Mouse (Mus musculus): ENCODE results near the gene Siah3.
"Not testable (repeated sequence)": the region's sequence is repeated elsewhere in the genome, so short reads cannot be mapped to it uniquely, and the experiment has no call there.

Siah3 gene

DNA sequence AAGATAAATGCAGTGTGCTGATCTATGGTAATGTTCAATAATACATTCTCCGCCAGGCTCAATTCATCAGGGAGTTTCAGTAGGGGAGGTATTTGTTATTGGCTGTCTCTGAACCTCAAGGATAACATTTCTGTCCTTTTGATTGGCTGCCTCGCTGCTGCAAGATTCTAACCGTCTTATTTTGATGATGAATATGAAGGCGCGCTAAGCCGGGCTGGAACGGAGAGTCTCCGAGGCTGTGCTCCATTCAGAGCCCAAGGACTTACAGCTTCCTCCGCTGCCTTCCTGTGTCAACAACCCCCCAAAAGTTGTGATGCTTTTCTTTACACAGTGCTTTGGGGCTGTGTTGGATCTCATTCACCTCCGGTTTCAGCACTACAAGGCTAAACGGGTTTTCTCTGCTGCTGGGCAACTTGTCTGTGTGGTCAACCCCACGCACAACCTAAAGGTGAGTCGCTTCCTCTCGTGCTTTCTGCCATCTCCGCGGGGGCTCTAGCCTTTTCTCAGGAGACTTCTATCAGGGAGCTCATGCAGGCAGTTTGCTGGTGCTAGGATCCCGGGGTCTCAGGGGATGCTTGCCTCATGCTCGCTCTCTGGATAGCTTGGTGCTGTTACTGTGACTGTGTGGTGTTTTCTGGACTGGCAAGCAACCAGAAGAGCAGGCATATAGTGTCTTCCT lies at the start of gene Siah3:
Siah3 (plus strand) TSS at position 240 of the 679 bp plus-strand sequence.
- in situ Hi-C loops (cut with MboI), result no loop called here

- in situ Hi-C loops (cut with MboI), result no loop called here
These were observed 46.0 kb upstream of the Siah3 start for GRCm38 (mm10) chr14:75409772-75410171.

DNA sequence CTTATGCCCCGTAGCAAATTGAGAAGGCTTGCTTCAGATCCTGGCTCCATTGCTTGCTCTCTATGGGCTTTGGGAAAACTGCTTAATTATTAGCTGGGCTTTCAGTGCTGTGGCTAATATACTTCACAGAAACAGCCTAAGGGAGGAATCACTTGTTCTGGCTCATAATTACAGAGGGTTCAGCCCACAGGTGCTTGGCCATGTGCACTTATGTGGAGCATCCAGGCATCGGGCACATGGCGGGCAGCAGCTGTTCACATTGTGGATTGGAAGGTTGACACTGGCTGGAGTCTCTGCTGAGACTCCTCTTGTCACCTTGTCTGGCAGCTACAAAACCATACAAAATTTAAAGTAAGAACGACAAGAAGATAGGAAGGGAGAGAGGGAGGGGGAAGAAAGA lies 45.4 kb upstream of the Siah3 start:
- in situ Hi-C loops (cut with MboI), result no loop called here

GRCm38 (mm10) chr14:75418721-75419120 lies 37.1 kb upstream of the Siah3 start:
- in situ Hi-C loops (cut with MboI), result no loop called here

- in situ Hi-C loops (cut with MboI), result no loop called here
These were observed 35.9 kb upstream of the Siah3 start for GRCm38 (mm10) chr14:75419876-75420275.

GRCm38 (mm10) chr14:75420811-75421210 lies 35.0 kb upstream of the Siah3 start:
- in situ Hi-C loops (cut with MboI), result no loop called here

DNA sequence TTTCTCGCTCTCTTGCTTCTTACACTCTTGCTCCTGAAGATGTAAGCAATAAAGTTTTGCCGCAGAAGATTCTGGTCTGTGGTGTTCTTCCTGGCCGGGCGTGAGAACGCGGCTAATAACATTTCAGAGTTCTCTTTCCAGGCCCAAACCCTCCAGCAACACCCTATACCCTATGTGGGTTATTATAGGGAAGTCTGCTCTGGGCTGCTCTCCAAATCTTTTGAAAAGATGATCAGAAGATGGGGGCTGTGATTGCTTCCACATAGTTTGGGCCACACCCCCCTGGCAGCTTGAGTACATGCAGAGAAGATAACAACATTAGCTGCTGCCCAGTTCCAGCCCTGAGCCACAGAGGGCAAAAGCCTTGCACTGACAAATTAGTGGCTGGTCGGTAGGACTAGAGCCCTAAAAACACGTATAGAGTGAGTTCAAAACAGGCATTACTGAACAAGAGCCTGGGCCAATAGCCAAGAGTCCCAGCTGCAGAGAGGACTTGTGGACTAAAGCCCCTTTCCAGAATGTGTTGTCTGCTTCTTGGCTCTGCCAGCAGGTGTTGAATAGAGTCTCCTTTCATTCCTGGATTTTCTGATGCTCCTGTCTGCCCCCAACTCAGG lies 24.5 kb upstream of the Siah3 start:
- in situ Hi-C loops (cut with MboI), result no loop called here

GRCm38 (mm10) chr14:75432850-75433249 lies 22.9 kb upstream of the Siah3 start:
- in situ Hi-C loops (cut with MboI), result no loop called here

DNA sequence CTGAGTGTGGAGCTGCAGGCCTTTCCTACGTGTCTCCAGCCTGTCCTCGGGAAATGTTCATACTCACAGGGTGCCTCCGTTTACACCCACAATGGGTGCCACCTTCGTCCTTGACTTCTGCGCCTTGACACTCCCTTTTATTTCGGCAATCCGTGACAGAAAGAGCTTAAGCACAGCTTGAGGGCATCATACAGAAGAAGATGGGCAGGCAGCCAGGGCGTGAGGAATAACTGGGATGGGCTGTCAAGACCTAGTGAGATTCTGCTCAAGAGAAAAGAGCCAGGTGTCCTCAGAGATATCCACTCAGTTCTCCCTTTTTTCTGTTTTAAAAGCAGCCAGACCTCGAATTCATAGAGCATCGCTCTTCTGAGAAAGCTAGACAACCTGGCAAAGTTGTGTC lies 21.2 kb upstream of the Siah3 start:
- in situ Hi-C loops (cut with MboI), result no loop called here

GRCm38 (mm10) chr14:75444486-75445105 lies 11.2 kb upstream of the Siah3 start:
- in situ Hi-C loops (cut with MboI), result no loop called here

- in situ Hi-C loops (cut with MboI), result no loop called here
These were observed 10.4 kb upstream of the Siah3 start for GRCm38 (mm10) chr14:75445281-75445947.

DNA sequence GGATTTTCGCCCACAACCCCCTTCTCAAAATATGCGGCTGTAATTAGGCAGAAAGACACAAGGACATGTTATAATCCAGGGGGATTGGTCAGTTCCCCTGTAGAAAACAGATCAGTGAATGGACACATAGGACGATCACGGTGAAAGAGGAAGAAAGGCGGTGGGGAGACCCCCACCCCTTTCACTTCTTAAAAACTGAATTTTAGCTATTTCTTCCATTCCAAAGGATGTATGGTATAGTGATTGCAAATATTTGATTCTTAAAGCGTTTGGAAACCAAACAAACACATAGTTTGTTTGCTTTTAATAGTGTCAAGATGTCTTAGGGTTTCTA lies 9.9 kb upstream of the Siah3 start:
- in situ Hi-C loops (cut with MboI), result no loop called here

DNA sequence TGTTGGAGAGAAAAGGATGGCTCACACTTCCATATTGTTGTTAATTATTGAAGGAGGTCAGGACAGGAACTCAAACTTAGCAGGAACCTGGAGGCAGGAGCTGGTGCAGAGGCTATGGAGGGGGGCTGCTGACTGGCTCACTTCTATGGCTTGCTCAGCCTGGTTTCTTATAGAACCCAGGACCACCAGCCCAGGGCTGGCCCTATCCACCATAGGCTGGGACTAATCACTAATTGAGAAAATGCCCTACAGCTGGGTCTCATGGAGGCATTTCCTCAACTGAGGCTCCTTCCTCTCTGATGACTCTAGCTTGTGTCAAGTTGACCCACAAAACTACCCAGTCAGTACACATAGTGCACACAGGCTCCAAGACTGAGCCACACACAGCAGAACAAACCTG lies 9.5 kb upstream of the Siah3 start:
- in situ Hi-C loops (cut with MboI), result not testable (repeated sequence)

DNA sequence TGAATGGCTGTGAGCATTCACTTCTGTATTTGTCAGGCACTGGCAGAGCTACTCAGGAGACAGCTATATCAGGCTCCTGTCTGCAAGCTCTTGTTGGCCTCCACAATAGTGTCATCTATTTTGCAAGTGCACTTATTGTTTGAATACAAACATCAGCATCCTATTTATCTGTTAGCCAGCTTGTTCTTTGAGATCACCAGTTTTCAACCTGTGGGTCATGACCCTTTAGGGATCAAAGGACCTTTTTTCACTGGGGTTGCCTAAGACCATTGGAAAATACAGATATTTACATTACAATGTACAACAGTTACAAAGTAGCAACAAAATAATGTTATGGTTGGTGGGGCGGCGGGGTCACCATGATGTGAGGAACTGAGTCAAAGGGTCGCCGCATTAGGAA lies 1.9 kb upstream of the Siah3 start:
- in situ Hi-C loops (cut with MboI), result no loop called here

- in situ Hi-C loops (cut with MboI), result no loop called here
These were observed 1.1 kb upstream of the Siah3 start for GRCm38 (mm10) chr14:75454716-75455115.

DNA sequence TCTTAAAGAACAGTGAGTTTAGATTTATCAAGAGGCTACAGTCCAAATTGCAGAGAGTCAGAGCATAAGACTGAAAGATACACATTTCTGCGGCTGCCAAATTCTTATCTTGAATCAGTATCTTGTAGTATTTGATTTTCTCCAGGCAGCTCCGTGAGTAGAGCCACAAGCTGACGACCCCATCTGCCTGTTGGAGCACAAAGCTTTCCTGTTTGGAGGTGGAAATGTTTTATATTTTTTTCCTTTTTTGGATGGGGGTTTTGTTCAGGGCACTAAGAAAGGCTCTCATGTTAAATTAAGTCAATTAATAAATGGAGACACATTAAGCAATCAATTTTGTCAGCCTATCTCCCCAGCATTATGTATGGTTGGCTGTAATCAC lies 430 bp upstream of the Siah3 start:
- in situ Hi-C loops (cut with MboI), result no loop called here

- in situ Hi-C loops (cut with MboI), result no loop called here
These were observed 873 bp downstream of the Siah3 start for GRCm38 (mm10) chr14:75456489-75457220.

DNA sequence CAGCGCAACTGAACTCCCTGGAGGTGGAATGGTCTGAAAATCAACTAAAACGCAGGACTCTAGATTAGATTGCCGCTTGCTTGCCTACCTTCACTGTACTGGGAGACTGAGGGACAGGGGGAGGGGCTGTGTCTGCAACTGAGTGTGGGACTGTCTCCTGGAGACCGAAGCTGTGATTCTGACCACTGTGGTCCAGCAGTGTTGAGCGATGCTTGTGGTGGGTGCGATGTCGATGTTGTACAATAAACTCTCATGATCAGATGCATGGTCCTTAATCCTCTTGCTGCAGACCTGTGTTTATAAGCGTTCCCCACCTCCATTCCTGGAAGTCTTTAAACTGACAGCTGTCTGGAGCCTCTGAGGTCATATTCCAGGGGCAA lies 1.4 kb downstream of the Siah3 start:
- in situ Hi-C loops (cut with MboI), result no loop called here

DNA sequence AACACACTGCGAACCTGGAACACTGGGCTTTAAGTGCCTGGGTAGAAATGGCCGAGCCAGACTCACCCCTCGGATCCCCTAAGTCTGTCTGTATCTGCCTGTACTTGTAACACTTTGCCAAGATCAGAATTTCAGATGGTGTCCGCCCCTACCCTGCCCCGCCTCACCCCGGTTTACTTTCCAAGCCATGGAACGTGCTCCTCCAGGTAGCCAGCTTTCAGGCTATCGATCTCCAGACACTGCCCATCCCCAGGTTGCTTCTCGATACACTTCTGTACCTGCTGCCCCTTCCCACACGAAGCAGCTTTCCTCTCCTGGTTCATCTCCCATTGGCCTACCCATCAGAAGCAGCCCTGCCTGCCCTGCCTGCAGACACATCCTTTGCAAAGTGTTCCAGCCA lies 3.6 kb downstream of the Siah3 start:
- in situ Hi-C loops (cut with MboI), result no loop called here

DNA sequence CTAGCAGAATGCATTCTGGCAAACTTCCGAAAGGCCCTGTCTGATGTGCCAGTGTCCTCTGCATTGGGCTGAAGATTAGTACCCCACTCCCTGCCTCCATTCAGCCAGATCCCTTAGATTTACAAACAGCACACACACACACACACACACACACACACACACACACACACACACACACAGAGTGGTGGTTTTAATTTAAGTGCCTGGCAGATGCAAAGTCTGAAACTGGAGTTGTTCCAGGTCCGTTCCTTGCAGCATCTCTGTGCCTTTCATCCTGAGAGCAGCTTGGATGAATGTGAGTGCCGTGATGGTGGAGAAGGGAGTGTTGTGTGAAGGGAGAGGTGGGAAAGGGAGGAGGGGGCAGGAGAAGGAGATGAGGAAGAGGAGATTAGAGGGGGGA lies 4.2 kb downstream of the Siah3 start:
- in situ Hi-C loops (cut with MboI), result no loop called here

GRCm38 (mm10) chr14:75460436-75460835 lies 4.7 kb downstream of the Siah3 start:
- in situ Hi-C loops (cut with MboI), result no loop called here

DNA sequence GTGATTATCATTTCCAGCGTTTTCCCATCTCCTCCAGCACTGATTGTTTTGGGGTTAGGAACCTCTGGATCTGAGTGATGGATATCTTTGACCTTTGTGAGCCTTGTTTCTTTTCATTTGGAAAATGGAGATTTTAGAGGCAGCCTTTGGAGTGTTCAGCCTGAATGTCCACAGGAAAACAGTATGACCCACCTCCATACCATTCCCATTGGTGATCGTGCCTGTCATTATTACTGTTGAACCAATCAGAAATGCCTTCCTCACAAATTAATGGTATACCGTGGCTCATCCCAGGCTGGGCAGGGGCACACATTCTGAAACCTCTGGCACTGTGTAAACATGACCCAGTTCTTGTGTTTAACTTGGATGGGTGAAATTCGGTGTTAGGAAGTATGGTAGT lies 6.0 kb downstream of the Siah3 start:
- in situ Hi-C loops (cut with MboI), result no loop called here
